Mouse (Mus musculus): ENCODE measurements around the gene Cacna1c. TPM values are rescaled to one million over a fixed set of nuclear protein-coding genes. Genes with fewer than 3 reads are reported as not detected.
A peak's percentile ranks its signal among the peaks of the same experiment; 100 is the strongest.

Cacna1c gene
- total RNA-seq, 1 experiment from 2014 or later, result 0.05 TPM

DNA sequence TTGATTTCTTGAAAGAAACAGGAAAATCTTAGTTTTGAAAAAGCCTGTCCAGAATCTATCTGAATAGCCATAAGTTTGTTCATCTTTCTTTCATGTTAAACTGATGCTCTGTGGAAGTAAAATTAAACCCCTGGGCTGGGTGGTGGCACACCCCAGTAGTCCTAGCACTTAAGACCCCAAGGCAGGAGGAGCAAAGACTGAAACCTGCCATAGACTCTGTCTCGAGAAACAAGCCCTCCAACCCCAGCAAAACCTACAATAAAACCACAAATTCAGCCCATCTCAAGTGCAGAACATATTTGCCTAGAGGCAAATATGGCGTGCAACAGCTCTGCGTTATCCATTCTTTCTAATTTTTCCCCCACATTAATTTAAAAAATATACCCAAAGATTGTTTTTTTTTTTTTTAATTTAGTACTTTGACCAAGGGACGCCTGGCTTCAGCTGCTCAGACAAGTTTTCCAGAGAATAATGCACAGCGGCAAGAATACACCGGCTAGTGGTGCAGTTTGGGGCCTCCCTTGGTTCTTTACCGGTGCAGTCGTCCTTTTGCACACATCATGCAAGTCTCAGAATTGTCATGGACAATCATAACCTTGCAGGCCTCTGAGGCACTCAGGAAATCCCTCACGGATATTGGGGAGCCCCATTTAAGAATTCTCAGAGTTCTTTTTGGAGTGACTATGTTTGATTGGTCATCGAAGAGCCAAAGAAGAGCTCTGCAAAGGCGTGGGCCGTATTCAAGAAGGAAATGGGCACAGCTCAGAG is 21.7 kb downstream of the Cacna1c start:
- ATAC-seq (replicated peaks; ENCODE audit: low read depth, poor library complexity, severe bottlenecking), result no peak

DNA sequence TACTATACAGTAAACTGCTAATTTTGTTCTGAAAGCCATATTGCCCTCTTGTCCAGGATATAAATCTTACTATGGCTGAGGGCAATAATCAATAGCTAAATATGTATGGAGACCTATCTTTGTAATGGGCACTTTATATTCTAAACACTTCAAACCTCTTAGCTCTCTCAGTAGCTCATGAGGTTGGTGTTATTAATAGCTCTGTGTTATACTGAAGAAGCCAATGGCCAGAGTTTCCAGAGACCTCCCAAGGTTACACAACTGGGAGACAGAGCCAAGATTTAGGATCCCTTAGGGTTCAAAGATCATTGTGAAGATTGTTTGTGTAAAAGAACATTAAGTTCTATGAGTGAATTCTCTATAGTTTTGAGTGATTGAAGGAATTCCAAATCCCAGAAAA is 30.5 kb downstream of the Cacna1c start:
- no peak for ATAC-seq (replicated peaks; ENCODE audit: low read depth, poor library complexity, severe bottlenecking)

DNA sequence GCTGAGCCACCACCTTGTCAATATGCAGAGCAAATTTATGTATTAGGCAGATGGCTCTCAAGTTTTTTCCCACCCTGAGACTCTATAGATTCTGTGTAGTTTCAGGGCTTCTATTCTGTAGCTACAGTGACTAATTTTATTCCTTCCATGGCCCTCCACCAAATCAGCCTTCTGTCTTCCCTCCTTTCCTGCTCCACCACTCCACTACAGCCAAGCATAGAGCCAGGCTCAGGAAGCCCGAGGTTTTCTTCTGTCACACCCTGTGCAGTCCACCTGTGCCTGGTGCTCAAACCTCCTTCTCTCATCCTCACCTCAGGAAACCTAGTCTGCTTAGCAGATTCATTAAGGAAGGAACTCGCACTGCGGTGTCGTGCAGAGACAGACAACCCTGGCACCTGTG is 51.1 kb downstream of the Cacna1c start:
- no peak for ATAC-seq (replicated peaks; ENCODE audit: low read depth, poor library complexity, severe bottlenecking)

DNA sequence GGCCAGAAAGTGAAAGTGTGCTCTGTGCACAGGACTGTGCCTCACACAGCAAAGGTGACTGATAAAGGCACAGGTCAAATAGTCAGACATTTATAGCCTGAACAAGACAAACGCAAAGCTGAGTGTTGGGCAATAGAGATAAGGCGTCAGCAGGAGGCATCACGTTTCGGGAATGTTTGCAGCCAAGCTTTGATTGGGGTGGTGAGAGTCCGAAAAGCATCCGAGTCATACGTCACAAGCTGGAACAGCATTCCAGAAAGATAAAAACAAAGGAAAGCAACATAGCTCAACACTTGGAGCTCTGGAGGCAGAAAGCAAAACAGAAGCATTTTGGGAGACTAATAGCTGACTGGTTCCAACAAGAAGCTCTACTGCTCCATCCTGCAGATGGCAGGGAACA is 56.7 kb downstream of the Cacna1c start:
- no peak for ATAC-seq (replicated peaks; ENCODE audit: low read depth, poor library complexity, severe bottlenecking)

DNA sequence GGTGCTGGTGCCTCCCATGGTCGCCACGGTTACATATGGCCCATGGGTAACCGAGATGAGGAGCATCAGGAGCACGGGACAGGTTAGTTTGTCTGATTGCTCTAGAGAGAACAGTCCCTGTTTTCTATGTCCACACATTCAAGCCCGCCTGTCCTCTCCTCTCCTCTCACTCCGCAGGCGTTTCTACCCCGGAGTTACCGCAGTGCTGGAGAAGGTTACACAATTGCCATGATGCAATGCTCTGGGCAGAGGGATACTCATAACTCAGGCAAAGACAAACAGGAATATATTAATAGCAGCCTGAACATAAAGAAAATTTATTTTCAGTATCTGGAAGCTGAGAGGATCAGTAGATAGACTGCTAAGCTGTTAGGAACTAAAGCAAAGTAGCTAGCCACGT is 58.5 kb downstream of the Cacna1c start:
- no peak for ATAC-seq (replicated peaks; ENCODE audit: low read depth, poor library complexity, severe bottlenecking)

DNA sequence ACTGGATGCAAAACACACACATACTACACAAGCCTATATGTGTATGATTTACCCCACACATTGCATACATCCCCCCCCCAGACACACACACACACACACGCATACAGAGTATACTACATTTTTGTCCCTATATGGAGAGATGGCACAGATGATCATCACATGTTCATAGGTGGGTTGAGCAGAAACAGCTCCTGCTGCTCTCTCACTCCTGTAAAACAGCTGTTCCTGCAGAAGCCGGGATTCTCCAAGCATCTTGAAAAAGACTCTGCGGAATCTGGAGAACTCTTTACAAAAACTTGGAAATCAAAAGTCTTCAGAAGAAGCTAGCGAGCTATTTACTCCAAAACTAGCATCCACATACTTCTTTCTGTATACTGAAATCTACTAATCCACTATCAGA is 63.4 kb downstream of the Cacna1c start:
- ATAC-seq (replicated peaks; ENCODE audit: low read depth, poor library complexity, severe bottlenecking), result no peak

DNA sequence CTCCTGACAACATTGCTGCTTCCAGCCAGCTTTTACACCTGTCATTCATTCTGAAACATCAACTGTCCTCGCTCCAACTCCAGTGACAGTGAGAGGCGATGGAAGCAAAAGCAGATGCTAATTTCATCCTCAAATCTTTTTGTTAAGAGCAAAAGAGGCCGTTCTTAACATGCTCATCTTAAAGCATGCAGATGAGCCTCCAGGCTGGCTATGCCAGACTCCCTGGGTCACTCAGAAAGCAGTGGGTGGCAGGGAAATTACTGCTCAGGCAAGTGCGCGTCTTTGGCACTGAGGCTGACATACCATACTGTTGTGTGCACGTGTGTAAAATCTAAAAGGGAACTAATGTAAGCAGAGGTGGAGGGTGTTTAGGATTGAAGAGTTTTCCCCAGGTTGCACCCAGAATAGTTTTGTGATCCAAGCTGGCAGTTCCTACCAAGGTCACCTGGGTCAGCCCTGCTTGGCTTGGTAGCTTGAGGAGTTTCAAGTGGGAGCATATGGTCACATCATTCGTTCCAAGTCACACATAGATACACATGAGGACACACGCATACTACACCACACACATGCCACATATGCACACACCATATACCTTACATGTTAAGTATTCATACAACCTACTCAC is 64.0 kb downstream of the Cacna1c start:
- ATAC-seq (replicated peaks; ENCODE audit: low read depth, poor library complexity, severe bottlenecking), result no peak

DNA sequence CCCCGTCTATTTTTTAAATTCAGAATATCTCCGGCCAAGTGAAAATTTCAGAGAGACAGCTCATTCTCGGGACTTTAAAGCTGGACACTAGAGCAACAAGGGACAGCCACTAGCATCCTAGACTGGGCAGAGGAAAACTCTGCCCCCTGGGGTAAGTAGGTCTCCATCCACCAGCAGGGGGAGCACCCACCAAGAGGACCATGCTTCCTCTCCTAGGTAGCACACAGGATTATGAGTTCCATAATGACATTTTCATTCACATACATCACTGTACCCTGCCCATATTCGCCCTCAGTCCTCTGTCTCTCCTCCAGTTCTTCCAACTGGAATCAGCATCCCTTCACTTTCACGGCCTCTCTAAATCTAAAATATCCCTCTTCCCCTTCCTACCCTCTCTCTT is 66.6 kb downstream of the Cacna1c start:
- peak; percentile 76 for ATAC-seq (replicated peaks; ENCODE audit: low read depth, poor library complexity, severe bottlenecking)

DNA sequence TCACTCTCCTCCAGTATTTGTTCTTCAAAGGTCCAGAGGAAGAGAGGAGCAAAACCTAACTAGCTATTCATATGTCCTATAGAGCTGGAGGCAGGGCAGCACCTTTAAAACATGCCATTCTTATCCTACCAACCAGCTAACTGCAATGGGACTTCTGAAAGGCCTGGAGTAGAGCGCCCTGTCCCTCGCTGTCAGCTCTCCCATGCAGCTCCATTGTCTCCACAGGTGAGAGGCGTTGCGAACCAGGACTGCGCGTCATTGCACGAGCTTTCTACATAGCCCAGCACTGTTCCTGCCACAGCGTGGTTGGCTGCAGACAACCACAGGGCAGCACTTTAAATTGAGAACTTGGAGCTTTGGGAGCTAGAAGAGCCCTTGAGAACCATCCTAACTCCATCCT is 67.7 kb downstream of the Cacna1c start:
- no peak for ATAC-seq (replicated peaks; ENCODE audit: low read depth, poor library complexity, severe bottlenecking)

DNA sequence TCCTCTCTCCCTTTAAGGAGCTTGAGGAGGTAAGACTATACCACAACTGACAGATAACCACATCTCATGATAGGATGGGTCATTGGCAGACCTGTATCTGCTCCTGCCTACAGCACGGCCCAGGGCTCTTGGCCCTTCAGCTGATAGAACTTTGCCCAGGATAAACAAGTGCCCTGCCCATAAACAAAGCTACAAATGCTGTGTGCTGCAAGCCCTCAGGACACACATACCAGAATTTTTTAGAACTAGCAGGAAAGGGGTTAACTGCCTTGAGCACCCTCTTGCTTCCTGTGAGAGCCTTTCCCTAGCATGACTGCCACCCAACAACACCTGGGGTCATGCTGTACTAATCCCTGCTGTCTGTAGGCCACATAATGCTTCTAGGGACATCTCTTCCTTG is 68.1 kb downstream of the Cacna1c start:
- no peak for ATAC-seq (replicated peaks; ENCODE audit: low read depth, poor library complexity, severe bottlenecking)

DNA sequence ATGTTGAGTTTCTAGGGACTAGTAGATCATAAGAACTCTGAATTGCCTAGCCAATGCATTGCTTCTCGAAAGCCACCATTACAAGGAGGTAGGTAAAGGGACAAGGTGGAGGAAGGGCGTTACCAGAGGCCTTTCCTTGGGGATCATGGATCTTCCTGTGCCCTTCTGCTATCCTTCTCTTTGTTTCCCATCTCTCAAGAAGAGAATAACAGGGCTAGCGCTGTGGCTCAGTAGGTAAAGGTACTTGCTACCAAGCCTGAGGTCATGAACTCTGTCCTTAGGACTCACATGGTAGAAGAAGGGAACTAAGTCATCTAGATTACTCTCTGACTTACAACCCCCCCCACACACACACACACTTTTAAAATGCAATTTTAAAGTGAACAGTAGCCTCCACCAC is 69.2 kb downstream of the Cacna1c start:
- no peak for ATAC-seq (replicated peaks; ENCODE audit: low read depth, poor library complexity, severe bottlenecking)

DNA sequence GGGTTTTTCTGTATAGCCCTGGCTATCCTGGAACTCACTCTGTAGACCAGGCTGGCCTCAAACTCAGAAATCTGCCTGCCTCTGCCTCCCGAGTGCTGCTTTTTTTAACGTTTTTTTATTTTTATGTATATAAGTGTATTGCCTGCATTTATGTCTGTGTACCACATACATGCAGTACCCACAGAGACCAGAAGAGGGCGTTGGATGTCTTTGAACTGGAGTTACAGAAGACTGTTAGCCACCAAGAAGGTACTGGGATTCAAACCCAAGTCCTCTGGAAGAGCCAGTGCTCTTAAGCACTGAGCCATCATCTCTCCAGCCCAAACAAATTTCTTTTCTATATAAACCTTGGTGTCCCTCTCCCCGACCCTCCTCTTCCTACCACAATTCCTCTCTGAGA is 77.8 kb downstream of the Cacna1c start:
- no peak for ATAC-seq (replicated peaks; ENCODE audit: low read depth, poor library complexity, severe bottlenecking)

DNA sequence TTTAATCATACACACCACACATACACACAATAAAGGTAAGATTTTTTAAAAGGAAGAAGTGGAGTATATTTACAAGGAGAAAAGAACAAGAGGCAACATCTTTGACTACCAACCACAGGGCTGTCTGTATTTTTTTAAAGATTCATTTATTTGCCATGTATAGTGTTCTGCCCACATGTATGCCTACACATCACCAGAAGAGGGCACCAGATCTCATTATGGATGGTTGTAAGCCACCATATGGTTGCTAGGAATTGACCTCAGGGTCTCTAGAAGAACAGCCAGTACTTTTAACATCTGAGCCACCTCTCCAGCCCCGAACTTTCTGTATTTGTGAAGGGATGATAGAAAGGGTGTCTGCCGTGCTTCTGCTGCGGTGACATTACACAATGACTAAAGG is 79.9 kb downstream of the Cacna1c start:
- ATAC-seq (replicated peaks; ENCODE audit: low read depth, poor library complexity, severe bottlenecking), result no peak

DNA sequence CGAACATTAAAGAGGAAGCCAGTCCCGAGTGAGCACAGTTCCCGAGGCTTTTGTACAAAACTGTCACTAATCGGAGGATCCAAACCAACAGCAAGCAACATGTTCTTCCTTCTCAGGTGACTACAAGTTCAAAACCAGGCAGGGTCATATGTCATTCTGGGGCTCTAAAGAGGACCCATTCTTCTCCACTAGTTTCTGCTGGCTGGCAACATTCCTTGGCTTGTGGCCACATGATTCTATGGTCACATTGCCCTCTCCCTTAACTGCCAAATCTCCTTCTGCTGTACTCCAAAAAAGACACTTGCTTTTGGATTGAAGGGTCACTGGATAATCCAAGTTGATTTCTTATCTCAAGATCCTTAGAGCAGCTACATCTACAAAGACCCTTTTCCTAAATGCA is 82.9 kb downstream of the Cacna1c start:
- ATAC-seq (replicated peaks; ENCODE audit: low read depth, poor library complexity, severe bottlenecking), result no peak

DNA sequence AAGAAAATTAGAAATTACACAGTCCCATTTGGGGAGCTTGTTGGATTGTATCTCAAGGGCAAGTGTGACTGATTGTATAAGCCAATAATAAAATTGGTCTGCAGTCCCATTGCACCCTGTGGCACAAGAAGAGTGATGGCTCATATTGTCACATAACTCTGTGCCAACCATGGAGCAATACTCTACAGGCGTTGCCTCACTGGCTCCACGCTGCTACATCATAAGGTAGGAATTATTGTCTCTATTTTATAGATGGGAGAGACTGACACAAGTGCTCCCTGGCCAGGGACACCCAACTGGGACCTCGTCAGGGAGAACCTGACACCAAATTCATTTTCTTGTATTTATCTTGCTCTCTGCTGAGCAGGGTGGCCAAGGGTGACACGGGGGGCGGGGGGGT is 85.8 kb downstream of the Cacna1c start:
- no peak for ATAC-seq (replicated peaks; ENCODE audit: low read depth, poor library complexity, severe bottlenecking)

DNA sequence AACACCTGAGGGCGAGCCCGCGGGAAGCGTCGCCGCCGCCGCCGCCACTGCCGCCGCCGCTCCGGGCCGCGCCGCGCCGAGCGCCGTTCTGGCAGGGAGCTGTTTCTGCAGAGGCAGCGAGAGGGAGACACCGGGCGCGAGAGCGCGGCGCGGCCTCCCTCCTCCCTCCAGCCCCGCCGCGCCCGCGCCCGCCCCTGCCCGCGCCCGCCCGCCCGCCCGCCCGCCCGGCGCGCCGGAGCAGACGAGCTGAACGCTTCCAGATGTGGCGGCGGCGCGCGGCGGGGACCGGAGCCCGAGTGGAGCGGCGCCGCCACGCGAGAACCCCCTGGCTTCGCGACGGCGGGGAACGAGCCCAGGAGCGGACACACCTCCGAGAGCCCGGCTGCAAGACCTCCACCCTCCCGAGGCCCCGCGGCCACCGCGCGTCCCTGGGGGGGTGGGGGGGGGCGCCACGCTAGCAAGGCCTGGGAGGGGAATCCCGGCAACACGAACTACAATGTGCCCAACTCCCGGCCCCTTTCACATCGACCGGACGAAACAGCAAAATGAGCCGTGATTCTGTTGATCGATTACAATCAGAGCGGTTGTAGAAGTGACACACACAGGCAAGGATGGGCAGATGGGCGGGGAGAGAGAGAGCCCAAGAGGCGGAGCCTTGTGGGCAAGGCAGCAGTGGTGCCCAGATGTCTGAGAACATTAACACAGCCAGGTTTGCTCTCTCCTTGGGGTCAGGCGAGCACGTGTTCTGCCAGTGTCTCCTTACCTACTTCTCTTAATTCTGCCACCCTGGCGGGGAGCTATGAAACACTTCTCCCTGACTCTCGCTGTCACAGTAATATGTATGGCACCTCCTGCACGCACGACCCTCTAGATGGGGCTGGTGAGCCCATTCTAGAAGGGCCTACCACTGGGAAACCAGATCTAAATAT is 87.5 kb downstream of the Cacna1c start:
- peak; percentile 84 for ATAC-seq (replicated peaks; ENCODE audit: low read depth, poor library complexity, severe bottlenecking)

DNA sequence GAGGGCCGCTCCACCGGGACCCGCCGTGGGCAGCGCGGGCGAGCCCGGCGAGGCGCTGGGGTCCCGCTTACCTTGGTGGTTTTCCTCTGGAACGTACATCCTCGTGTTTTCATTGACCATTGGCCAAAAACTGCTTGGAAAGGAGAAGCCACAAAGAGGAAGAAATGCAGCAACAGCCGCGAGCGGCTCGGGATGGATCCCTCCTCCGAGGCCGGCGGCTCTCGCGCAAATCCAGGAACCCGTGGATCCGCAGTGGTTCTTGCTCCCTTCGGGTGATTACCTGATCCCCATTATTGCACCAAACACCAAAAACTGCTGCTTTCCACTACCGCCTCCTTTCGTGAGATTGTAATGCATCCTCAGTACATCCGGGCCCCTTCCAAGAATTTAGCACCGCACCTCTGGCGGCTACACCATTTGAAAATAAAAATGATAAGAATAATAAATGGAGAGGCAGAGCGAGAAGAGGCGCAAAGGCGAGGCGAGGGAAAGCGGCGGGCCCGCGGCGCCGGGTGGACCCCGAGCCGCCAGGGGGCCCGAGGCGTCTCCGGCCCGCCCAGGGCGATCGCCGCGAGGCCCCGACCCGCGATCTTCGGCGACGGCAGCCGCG is 88.3 kb downstream of the Cacna1c start:
- no peak for ATAC-seq (replicated peaks; ENCODE audit: low read depth, poor library complexity, severe bottlenecking)

DNA sequence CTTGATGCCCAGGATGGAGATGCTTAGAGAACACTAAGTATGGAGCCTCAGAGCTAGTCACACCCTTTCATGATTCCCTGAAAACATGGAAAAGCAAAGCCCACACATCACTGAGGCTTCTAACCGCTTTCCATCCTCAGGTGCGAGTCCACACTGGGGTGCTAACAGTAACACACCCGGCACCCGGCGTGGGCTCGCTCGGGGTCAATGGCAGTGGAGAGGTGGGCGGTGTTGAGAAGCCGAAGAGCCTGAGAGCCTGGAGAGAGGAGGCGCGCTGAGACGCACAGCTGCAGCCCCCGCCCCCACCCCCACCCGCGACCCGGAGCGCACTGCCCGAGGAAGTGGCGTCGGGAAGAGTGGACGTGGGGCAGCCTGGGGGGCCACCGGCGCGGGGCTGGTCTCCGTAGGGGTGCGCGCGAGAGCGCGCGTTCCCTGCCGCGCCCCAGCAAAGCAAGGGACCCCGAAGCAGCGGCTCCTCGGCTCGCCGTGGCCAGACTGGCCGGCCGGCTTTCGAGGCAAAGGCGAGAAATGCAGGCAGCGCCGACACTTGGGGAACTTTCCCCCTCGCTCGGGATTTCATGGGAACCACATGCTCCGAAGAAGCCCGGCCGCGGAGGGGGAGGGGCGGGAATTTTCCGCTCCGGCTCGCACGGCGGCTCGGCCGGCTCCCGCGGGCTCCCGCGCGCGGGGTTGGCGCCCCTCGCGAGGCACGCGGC is 88.9 kb downstream of the Cacna1c start:
- ATAC-seq (replicated peaks; ENCODE audit: low read depth, poor library complexity, severe bottlenecking), result no peak

DNA sequence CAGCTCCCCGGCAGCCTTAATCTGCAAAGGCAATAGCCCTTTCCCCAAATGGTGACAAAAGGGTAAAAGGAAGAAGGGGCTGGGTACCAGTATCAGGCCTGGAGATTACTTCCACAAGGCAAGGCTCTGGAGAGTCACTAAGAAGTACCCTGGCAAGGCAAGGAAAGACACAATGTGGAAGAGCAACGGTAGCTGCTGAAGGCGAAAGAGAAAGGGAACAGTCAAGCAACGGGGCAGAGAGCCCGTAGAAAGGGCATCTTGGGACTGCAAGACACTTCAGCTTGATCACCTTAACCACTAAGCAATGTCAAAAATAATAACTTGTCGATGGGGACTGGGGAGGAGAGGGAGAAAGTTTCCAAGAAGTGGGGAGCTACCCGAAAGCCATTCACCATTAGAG is 89.5 kb downstream of the Cacna1c start:
- ATAC-seq (replicated peaks; ENCODE audit: low read depth, poor library complexity, severe bottlenecking), result no peak
